Mouse (Mus musculus) ovary, adult 2 months (tissue): ENCODE measurements around the gene Slc22a6. TPM values are rescaled to one million over a fixed set of nuclear protein-coding genes. Genes with fewer than 3 reads are reported as not detected.

Experiments used
- polyA plus RNA-seq: library from polyadenylated mRNA; depleted of rRNA; stranded (reverse); fragments of >200 nt; gene quantifications from 2 replicates; pipeline ENCODE4 v1.2.3, GENCODE M21; 2012; rRNA removed

Gene Slc22a6
- polyA plus RNA-seq = not detected in 2 replicates

DNA sequence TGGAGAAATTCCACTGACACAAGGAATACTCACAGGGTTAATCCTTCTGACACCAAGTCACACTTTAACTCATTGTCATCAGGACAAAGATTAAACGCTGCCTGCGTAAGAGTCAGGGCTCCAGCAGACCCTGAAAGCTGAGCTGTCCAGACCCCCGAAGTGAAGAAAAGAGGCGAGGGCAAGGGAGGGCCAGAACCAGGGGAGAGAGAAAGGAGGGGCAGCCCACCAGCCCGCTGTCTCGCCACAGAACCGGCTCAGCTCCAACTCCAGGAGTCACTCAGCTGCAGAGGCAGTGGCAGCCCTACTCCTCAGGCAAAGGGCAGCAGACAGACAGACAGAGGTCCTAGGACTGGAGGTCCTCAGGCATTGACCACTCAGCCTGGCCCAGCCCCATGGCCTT lies at the start of gene Slc22a6:
Slc22a6 (plus strand) TSS at position 136 of the 400 bp plus-strand sequence.

DNA sequence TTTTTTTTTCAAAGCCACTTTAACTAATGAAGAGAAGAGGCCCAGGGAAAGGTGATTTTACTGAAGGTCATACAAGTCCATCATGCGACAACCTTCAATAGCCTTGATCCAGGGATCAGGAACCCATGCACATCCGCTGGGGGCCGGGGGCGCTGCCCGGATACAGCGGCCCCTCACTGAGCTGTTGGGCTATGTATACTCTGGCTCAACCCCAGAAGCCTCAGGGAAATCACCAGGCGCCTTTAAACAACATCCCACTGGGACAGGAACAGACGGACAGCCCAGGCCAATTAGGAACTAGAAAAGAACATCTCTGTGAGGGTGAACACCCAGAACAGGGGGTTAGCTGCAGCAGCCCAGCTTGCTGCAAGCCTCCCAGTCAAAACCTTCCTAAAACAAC lies 26.9 kb upstream of the Slc22a6 start, which contains the start of gene Slc22a8:
Slc22a8 (plus strand) TSS at position 301 of the 400 bp plus-strand sequence.

DNA sequence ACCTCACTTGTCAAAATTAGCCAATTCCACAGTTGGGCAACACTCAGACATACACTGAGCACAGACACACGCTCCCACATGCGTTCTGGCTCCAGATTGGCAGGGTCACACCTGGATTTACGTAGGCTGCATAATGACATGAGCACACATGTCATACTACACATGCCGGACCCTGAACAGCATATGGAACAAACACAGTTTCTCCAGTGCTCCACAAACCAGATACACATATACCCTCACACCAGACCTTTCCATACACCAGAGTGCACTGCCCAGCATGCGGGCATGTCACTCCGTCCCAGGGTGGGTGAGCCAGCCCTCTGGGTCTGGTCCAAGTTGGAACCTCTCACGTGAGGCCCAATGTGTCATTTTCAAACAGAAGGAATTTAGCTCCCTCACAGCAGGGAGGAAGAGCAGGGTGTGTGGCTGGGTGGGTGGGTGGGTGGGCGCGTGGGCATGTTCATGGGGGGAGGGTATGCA lies 45.6 kb downstream of the Slc22a6 start, which contains the start of gene Chrm1:
Chrm1 (plus strand) TSS at position 430 of the 480 bp plus-strand sequence.

Other genes with a start within 250 kb of the Slc22a6 start
- not detected in 2 replicates for gene Slc22a30, start 212.9 kb upstream of the Slc22a6 start, polyA plus RNA-seq
- gene Slc22a8, start 26.8 kb upstream of the Slc22a6 start, polyA plus RNA-seq = 0.05 and 0.14 TPM in 2 replicates
- gene Chrm1, start 45.8 kb downstream of the Slc22a6 start, polyA plus RNA-seq = 0.27 and 0.39 TPM in 2 replicates
- gene Slc3a2, start 105.3 kb downstream of the Slc22a6 start, polyA plus RNA-seq = 264 and 289 TPM in 2 replicates
- 39.6 and 45.2 TPM in 2 replicates for gene Wdr74, start 117.8 kb downstream of the Slc22a6 start, polyA plus RNA-seq
- gene 1700092M07Rik, start 122.7 kb downstream of the Slc22a6 start, polyA plus RNA-seq = not detected in 2 replicates
- 114 and 132 TPM in 2 replicates for gene Stx5a, start 123.4 kb downstream of the Slc22a6 start, polyA plus RNA-seq
- gene Nxf1, start 139.0 kb downstream of the Slc22a6 start, polyA plus RNA-seq = 61.6 and 71.3 TPM in 2 replicates
- gene Tmem223, start 153.0 kb downstream of the Slc22a6 start, polyA plus RNA-seq = 276 and 327 TPM in 2 replicates
- 127 and 136 TPM in 2 replicates for gene Tmem179b, start 156.4 kb downstream of the Slc22a6 start, polyA plus RNA-seq
- 26.9 and 28.3 TPM in 2 replicates for gene Taf6l, start 168.4 kb downstream of the Slc22a6 start, polyA plus RNA-seq
- 24.6 and 45.5 TPM in 2 replicates for gene Polr2g, start 180.5 kb downstream of the Slc22a6 start, polyA plus RNA-seq
- 3.0 and 3.2 TPM in 2 replicates for gene Zbtb3, start 184.5 kb downstream of the Slc22a6 start, polyA plus RNA-seq
- gene Ttc9c, start 201.3 kb downstream of the Slc22a6 start, polyA plus RNA-seq = 12.5 and 19.6 TPM in 2 replicates
- gene Hnrnpul2, start 202.0 kb downstream of the Slc22a6 start, polyA plus RNA-seq = 16.0 and 24.5 TPM in 2 replicates
- gene AC129217.1, start 211.7 kb downstream of the Slc22a6 start, polyA plus RNA-seq = 0.68 TPM in 1 of 2 replicates, not detected in the other
- gene Bscl2, start 219.4 kb downstream of the Slc22a6 start, polyA plus RNA-seq = 183 and 186 TPM in 2 replicates
- gene Gng3, start 221.2 kb downstream of the Slc22a6 start, polyA plus RNA-seq = 1.5 and 1.9 TPM in 2 replicates
- gene Lrrn4cl, start 232.7 kb downstream of the Slc22a6 start, polyA plus RNA-seq = 3.2 and 4.4 TPM in 2 replicates